Mouse (Mus musculus): ENCODE data around the gene Isg15.

DNA sequence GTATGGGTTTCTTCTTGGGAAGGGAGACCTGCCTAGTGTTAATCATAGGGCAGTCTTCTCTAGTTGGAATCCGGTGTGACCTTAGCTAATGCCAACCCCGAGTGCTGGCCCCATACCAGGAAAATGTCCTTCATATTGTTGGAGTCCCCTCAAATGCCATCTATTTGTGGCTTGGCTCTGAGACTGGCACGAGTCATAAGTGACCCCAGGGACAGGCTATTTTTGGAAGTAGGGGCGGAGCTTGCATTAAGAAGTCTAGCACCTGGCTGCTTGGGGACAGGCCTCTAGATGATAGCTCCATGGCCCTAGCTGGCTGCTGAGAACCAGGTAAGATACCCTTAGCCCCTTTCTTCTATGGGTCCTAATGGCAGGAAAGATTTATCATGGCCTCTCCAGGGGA is 15.0 kb upstream of the Isg15 start, which contains the start of gene Perm1:
- TF ChIP-seq ZNF384 (IDR thresholded peaks at IDR 0.05; ENCODE audit: low read depth, low read length) (no peak), CHD2 (IDR thresholded peaks at IDR 0.05; ENCODE audit: low read depth, low read length) (no peak), MAFK (IDR thresholded peaks at IDR 0.05; ENCODE audit: insufficient read depth, low read depth, low read length) (no peak)

All from ES-E14 (cell line).